Mouse (Mus musculus) G1E-ER4 (cell line): Measurements from ENCODE around the gene Tpbgl. TPM values are rescaled to one million over a fixed set of nuclear protein-coding genes. Genes with fewer than 3 reads are reported as not detected.

ENCODE experiments used
- GATA1 ChIP-seq: IDR thresholded peaks from one replicate; pipeline ENCODE4 v1.8.0; 2012; ENCODE audit warnings: low read length, inconsistent platforms
- polyA plus RNA-seq: library from polyadenylated mRNA; stranded (reverse); fragments of >175 nt; gene quantifications from 2 replicates; pipeline ENCODE4 v1.2.3, GENCODE M21; 2012

The Tpbgl gene
- polyA plus RNA-seq, 1 experiment: not detected

GRCm38 (mm10) chr7:99661071-99661470 is 34.2 kb upstream of the Tpbgl start:
- no peak for TF ChIP-seq GATA1

- no peak for TF ChIP-seq GATA1
Measured at GRCm38 (mm10) chr7:99659379-99660029, 32.6 kb upstream of the Tpbgl start.

- TF ChIP-seq GATA1: no peak
Measured at GRCm38 (mm10) chr7:99654244-99654643, 27.3 kb upstream of the Tpbgl start.

- no peak for TF ChIP-seq GATA1
Measured at GRCm38 (mm10) chr7:99649585-99649984, 22.7 kb upstream of the Tpbgl start.

GRCm38 (mm10) chr7:99648623-99649022 is 21.7 kb upstream of the Tpbgl start:
- TF ChIP-seq GATA1: no peak

- no peak for TF ChIP-seq GATA1
Measured at GRCm38 (mm10) chr7:99644701-99645100, 17.8 kb upstream of the Tpbgl start.

GRCm38 (mm10) chr7:99642078-99642477 is 15.2 kb upstream of the Tpbgl start:
- TF ChIP-seq GATA1: no peak

- TF ChIP-seq GATA1: no peak
Measured at GRCm38 (mm10) chr7:99641245-99641644, 14.3 kb upstream of the Tpbgl start.

GRCm38 (mm10) chr7:99633966-99634665 is 7.2 kb upstream of the Tpbgl start:
- no peak for TF ChIP-seq GATA1

- no peak for TF ChIP-seq GATA1
Measured at GRCm38 (mm10) chr7:99632286-99632685, 5.4 kb upstream of the Tpbgl start.

GRCm38 (mm10) chr7:99627366-99627765 is 463 bp upstream of the Tpbgl start:
- TF ChIP-seq GATA1: no peak

GRCm38 (mm10) chr7:99625722-99626375 is 1.1 kb downstream of the Tpbgl start:
- TF ChIP-seq GATA1: no peak

GRCm38 (mm10) chr7:99618860-99619259 is 8.0 kb downstream of the Tpbgl start:
- no peak for TF ChIP-seq GATA1

GRCm38 (mm10) chr7:99618264-99618663 is 8.6 kb downstream of the Tpbgl start:
- TF ChIP-seq GATA1: no peak

GRCm38 (mm10) chr7:99607632-99608031 is 19.3 kb downstream of the Tpbgl start:
- no peak for TF ChIP-seq GATA1

- TF ChIP-seq GATA1: no peak
Measured at GRCm38 (mm10) chr7:99606766-99607165, 20.1 kb downstream of the Tpbgl start.

GRCm38 (mm10) chr7:99606303-99606702 is 20.6 kb downstream of the Tpbgl start:
- no peak for TF ChIP-seq GATA1
